Mouse (Mus musculus): ENCODE data around the gene Zfhx3.

DNA sequence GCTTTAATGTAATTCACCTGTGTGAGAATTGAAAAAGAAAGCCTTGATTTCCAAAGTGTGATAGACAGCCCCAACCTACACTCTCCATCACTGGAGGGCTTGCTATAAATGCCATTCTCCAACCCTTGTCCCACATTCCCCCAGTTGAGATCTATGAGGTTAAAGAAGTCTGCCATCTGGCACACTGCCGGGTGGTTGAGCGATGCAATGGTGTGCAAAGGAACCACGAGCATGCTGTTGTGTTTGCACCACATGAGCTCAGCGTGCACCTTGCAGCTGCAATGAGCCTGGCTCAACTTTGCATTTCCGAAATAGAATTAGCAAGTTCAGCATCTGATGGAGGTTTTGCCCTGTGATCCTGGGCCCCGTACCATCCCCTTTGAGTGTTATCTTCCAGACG, 575.7 kb downstream of the Zfhx3 start:
- TF ChIP-seq CTCF (conservative IDR thresholded peaks at IDR 0.05; ENCODE audit: insufficient read depth, insufficient read length, low read depth, low read length) (no peak), POLR2A (IDR thresholded peaks at IDR 0.05; ENCODE audit: low read depth, low read length) (no peak)

Data from kidney, adult 2 months (tissue).